Mouse (Mus musculus) heart, adult 18-20 months (tissue): ENCODE results near the gene Defb18. TPM values are rescaled to one million over a fixed set of nuclear protein-coding genes. Genes with fewer than 3 reads are reported as not detected.
"Not testable (repeated sequence)": the region's sequence is repeated elsewhere in the genome, so short reads cannot be mapped to it uniquely, and the experiment has no call there.

ENCODE experiments used
- DNase-seq, 2 experiments: peaks; one replicate each; pipeline ENCODE4 v3.0.0; 2021 to 2022; ENCODE audit warnings: mixed read lengths in 1 of 2
- long read RNA-seq, 2 experiments: library from polyadenylated mRNA; stranded (forward); transcript quantifications; one replicate each; pipeline ENCODE4 v2.0.0; 2021
- total RNA-seq, 2 experiments: library from RNA; stranded (reverse); gene quantifications; 2 replicates each; pipeline ENCODE4 v1.2.3; 2021

Defb18 gene
- not detected for total RNA-seq
- long read RNA-seq, experiment 1 = 0 reads
- long read RNA-seq, experiment 2 = 0 reads

DNA sequence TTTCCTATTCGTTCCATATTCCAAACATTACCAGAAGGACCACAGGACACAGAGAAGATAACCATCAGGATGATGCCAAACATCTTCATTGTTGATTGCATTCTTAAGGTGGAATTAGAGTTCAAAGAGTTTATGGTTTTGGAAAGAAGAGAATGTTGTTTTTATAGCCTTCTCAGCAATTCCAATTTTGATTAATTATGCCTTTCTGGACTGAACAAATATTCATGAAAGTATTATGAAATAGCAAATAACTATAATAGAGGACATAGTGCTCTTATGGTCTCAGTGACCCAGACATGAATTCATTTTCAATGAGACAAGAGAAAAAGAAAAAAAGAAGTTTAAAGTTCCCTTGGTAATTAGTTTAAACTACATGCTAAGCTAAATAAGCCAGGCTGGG is at the start of gene Defb18:
Gene Defb18, minus strand, starts transcription at position 101 of the 400 bp plus-strand sequence.
- DNase-seq = no peak

DNA sequence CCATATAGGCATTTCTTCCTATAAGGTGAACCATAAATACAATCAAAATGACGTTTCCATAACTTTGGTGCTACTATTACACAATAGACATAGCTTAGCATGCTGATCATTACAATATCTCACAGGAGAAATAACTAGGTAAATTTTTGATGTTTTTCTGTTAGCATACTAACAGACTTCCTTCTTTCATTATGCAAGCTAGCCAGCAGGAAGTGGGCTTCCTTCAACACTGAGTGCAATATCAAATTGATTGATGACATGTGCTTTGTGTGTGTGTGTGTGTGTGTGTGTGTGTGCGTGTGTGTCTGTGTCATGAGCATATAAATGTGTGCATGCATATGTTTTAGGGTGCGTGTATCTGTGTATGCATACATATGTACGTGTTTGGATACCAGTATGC is 33.9 kb upstream of the Defb18 start:
- DNase-seq = no peak

DNA sequence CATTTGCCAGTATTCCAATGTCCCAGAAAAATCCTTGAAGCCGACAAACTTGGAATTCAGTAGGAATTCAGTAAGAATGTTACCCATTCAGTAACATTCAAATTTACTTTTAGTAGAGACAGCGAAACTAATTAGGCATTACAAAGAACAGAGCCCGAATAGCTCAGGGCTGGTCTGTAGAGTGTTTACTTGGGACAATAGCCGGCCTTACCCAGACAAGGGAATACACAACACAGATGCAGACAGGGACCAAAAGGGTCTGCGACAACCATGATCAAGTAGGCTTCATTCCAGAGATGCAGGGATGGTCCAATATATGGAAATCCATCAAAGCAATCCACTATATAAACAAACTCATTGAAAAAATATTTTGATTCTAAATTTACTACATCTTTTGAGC is 31.6 kb upstream of the Defb18 start:
- DNase-seq = no peak

DNA sequence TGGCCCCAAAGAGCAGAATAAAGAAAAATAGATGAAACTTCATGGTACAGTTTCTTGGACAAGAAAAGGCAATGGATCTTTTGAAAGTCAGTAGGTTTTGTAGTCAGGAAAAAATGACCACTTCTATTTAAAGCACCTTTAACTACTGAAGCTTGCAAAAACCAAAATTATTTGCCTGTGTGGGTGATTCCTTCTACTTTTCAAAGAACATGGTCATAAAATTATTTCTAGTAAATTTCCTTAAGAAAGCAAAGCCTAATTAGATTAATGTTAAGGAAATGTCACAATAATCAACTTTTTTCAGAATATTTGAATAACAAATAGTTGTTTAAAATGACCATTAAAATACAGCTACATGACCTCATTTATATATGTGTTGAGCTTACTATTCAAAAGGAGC is 27.8 kb upstream of the Defb18 start, which contains the start of gene Defb41:
Gene Defb41, minus strand, starts transcription at position 101 of the 400 bp plus-strand sequence.
- DNase-seq = no peak

DNA sequence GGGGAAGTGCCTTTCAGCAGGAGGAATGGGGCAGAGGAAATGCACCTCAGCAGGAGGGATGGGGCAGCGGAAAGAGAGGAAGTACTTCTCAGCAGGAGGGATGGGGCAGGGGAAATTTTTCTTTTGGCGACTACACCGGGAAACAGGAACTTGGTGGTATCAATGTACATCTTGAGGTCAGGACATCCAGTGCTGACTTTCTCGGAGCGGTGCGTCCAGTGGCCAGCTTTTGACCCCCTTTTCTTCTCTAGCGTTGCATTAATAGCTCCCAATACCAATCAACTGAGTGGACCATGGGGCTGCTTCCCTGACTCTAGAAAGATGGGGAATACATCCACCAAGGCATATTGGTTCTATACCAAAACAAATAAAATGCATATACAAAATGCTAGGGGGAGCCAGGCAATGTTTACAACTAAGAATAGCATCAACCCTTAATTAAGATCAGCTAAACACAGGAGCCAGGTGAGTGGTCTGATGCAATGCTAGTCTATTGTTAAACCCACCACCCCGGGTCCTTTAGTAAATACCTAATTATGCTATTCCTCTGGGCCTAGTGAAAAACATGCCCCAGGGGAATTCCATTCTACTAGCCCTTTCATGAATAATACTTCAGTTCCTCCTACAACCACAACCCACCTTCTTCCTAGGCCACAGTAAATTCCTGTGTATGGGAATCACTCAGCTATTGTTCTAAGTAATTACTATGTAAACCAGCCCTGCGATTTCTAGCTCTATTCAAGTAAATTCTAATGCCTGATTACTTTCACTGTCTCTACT is 8.7 kb upstream of the Defb18 start:
- DNase-seq = not testable (repeated sequence)

- no peak for DNase-seq
These were observed 13.8 kb downstream of the Defb18 start for GRCm38 (mm10) chr1:18223385-18223945.

DNA sequence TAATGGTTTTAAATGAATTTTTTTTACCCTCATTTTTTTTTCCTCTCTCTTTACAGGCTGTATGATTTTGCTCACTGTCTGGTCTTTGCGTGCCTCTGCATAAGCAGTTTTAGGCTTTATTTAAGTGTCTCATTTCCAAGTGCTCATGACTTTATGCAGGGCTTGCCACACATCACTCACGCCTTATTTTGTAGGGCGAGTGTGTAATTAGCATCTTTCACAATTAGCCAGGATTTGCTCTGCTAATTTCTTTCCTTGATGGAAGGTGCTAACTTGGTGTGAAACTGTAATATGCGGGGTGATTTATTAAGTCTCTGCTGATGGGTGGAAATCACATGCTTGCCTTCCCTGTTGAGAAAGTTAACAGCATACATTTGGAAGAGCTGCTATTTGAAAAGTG is 45.5 kb downstream of the Defb18 start:
- no peak for DNase-seq

GRCm38 (mm10) chr1:18190714-18191712 is 46.2 kb downstream of the Defb18 start:
- no peak for DNase-seq

Other genes with a start within 250 kb of the Defb18 start
- gene Crisp4, start 91.5 kb downstream of the Defb18 start, total RNA-seq = not detected
- not detected for gene Defb41, start 27.7 kb upstream of the Defb18 start, total RNA-seq